Mouse (Mus musculus): ENCODE measurements around the gene Olfr1360.
"Not testable (repeated sequence)": the region's sequence is repeated elsewhere in the genome, so short reads cannot be mapped to it uniquely, and the experiment has no call there.

DNA sequence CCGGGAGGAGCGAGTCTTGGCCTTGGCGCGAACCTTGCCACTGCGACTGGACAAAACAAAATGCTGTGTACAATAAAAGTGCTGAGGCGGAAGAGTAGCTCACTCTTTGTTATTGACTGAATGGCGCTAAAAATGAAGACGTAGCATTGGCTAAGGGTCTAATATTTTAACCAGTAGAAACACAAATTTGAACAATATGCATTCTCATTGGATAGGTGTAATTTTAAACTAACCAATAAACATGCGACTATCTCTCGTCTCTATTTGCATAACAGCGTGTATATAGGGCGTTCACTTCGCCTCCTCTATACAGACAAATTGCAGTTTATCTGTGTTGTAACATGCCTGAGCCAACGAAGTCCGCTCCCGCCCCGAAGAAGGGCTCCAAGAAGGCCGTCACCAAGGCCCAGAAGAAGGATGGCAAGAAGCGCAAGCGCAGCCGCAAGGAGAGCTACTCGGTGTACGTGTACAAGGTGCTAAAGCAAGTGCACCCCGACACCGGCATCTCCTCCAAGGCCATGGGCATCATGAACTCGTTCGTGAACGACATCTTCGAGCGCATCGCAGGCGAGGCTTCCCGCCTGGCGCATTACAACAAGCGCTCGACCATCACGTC is 44.7 kb upstream of the Olfr1360 start, which contains the start of gene Hist1h2bm:
- not testable (repeated sequence) for TF ChIP-seq CTCF (IDR thresholded peaks at IDR 0.05; ENCODE audit: control insufficient read depth, insufficient read depth, insufficient replicate concordance, low read depth, low read length)
- peak; percentile 59; the same call in 1 of the 2 replicates for TF ChIP-seq POLR2A (IDR thresholded peaks at IDR 0.05; ENCODE audit: control insufficient read depth, low read depth, low read length)
